Mouse (Mus musculus): ENCODE results near the gene St5.

DNA sequence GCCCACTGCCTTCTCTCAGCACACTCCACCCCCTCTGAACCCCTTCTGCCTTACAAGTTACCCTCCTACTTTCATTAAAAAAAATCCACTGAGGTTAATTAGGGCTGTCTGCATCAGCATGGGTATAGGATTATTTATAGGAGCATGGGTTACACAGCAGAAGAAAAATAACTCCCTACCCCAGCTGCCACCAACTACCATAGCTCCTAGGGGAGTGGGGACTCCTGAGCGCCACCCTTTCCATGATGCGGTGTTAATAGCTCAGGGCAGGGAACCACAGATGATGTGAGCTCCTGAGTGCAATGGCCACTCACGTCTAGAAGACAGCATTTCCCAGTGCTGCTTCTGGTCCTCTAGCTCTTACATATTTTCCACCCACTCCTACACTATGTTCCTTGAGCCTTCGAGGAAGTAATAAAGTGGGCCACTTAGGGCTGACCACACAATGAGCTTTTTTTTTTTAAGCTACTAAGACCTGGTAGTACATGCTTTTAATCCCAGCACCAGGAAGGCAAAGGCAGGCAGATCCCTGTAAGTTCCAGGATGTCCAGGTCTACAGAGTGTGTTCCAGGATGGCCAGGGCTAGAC is 139.5 kb downstream of the St5 start:
- TF ChIP-seq CTCF (IDR thresholded peaks at IDR 0.05; ENCODE audit: borderline replicate concordance, control insufficient read depth, extremely low read depth, insufficient read depth, low read length, poor library complexity) (no peak), POLR2A (IDR thresholded peaks at IDR 0.05; ENCODE audit: control insufficient read depth, extremely low read depth, insufficient read depth, low read length, poor library complexity) (no peak)
